Comparison of ENCODE assay signal across 8 mouse cellular contexts in genomic region chr3:53029046-53029445, GRCm38 (mm10). TPM values are rescaled to one million over a fixed set of nuclear protein-coding genes. Genes with fewer than 3 reads are reported as not detected.
DNase-seq lines count a peak whose midpoint lies in the region; ATAC-seq and TF ChIP-seq lines count a peak whose summit lies in the region.

No protein-coding gene starts in this region.

- no peak overlapping the region for H3K9ac ChIP-seq in ES-Bruce4 (ENCODE audit: low read depth, poor library complexity, severe bottlenecking)
- no peak overlapping the region for H3K9ac ChIP-seq in forebrain, embryonic 16.5 days (replicated peaks; ENCODE audit: low read depth, low read length)
- no peak overlapping the region for H3K9ac ChIP-seq in kidney, postnatal 0 days (ENCODE audit: low read depth, low read length)

- no peaks in the 10 kb centered on the region for H3K36me3 ChIP-seq in ES-Bruce4 (ENCODE audit: control insufficient read depth, insufficient read depth, low read length, poor library complexity, severe bottlenecking)
- no peaks in the 10 kb centered on the region for H3K36me3 ChIP-seq in forebrain, embryonic 16.5 days (ENCODE audit: control insufficient read depth, insufficient read depth)
- H3K36me3 ChIP-seq in kidney, postnatal 0 days (ENCODE audit: insufficient read depth, low read length), result no peaks in the 10 kb centered on the region

- H3K4me1 ChIP-seq in ES-Bruce4 (ENCODE audit: control insufficient read depth, insufficient read depth, low read length), result no peaks in the 10 kb centered on the region
- no peaks in the 10 kb centered on the region for H3K4me1 ChIP-seq in forebrain, embryonic 16.5 days (replicated peaks; ENCODE audit: control insufficient read depth, insufficient read depth, low read length)
- no peaks in the 10 kb centered on the region for H3K4me1 ChIP-seq in kidney, postnatal 0 days (replicated peaks; ENCODE audit: insufficient read depth, low read length)

- TF ChIP-seq CTCF in ES-Bruce4 (IDR thresholded peaks at IDR 0.05; ENCODE audit: low read depth, low read length), result peak; percentile 34
- TF ChIP-seq CTCF in kidney, postnatal 0 days (IDR thresholded peaks at IDR 0.05; ENCODE audit: low read depth), result peak; percentile 88

- H3K9me3 ChIP-seq in ES-Bruce4 (replicated peaks; ENCODE audit: control insufficient read depth, insufficient read depth, low read length, poor library complexity, severe bottlenecking), result no peaks in the 10 kb centered on the region
- no peaks in the 10 kb centered on the region for H3K9me3 ChIP-seq in forebrain, embryonic 16.5 days (ENCODE audit: control insufficient read depth, low read length)
- no peaks in the 10 kb centered on the region for H3K9me3 ChIP-seq in kidney, postnatal 0 days (replicated peaks; ENCODE audit: low read length)

- H3K4me2 ChIP-seq in forebrain, embryonic 16.5 days (ENCODE audit: low read length), result no peak overlapping the region
- no peak overlapping the region for H3K4me2 ChIP-seq in kidney, postnatal 0 days (ENCODE audit: low read length)

- no peaks in the 10 kb centered on the region for H3K27me3 ChIP-seq in ES-Bruce4 (ENCODE audit: control insufficient read depth, insufficient read depth, low read length, poor library complexity, severe bottlenecking)
- no peaks in the 10 kb centered on the region for H3K27me3 ChIP-seq in forebrain, embryonic 16.5 days (replicated peaks; ENCODE audit: control insufficient read depth, insufficient read depth, low read length)
- H3K27me3 ChIP-seq in kidney, postnatal 0 days (ENCODE audit: insufficient read depth, low read length), result no peaks in the 10 kb centered on the region

- TF ChIP-seq EP300 in ES-Bruce4 (IDR thresholded peaks at IDR 0.05; ENCODE audit: insufficient read depth, low read depth, low read length), result no peak

- H3K27ac ChIP-seq in ES-Bruce4 (ENCODE audit: insufficient read depth, low read length), result no peak overlapping the region
- H3K27ac ChIP-seq in forebrain, embryonic 16.5 days (ENCODE audit: low read length), result no peak overlapping the region
- no peak overlapping the region for H3K27ac ChIP-seq in kidney, postnatal 0 days

- no peak for TF ChIP-seq POLR2A in ES-Bruce4 (IDR thresholded peaks at IDR 0.05; ENCODE audit: insufficient read depth, low read length)

- no peak overlapping the region for H3K4me3 ChIP-seq in ES-Bruce4 (ENCODE audit: low read depth, low read length)
- H3K4me3 ChIP-seq in forebrain, embryonic 16.5 days (replicated peaks; ENCODE audit: low read length), result no peak overlapping the region
- no peak overlapping the region for H3K4me3 ChIP-seq in kidney, postnatal 0 days (replicated peaks; ENCODE audit: low read depth, low read length)

- peak; percentile 64; the same call in 1 of the 2 replicates for ATAC-seq in forebrain, embryonic 16.5 days
- ATAC-seq in kidney, postnatal 0 days (replicated peaks; ENCODE audit: low FRiP score, low read depth), result no peak

- DNase-seq in 416B (ENCODE audit: low read depth), result peak; percentile 80
- peak; percentile 50 for DNase-seq in c-Kit-positive CD71-positive TER-119-negative erythroid progenitor cells, embryonic 14.5 days (ENCODE audit: low read depth)
- peak; percentile 90 for DNase-seq in kidney, postnatal 0 days (ENCODE audit: low spot score)
- peak; percentile 62 to 66 for DNase-seq in lung, adult 18-20 months
- DNase-seq in right cerebral cortex, adult 2 months (ENCODE audit: low spot score in 2 of 2), result peak; percentile 82 to 83
- DNase-seq in urinary bladder, postnatal 4 days (ENCODE audit: low spot score in 2 of 2), result peak; percentile 53 to 79

- 23% methylated on average over 7 of the region's 7 CpGs for WGBS in forebrain, embryonic 16.5 days
- 21% methylated on average over 7 of the region's 7 CpGs for WGBS in kidney, postnatal 0 days

RNA-seq across cellular contexts. Expression of gene Cog6, which starts 12.0 kb away (rescaled TPM):
- 28.9 and 34.3 TPM in 2 replicates for polyA plus RNA-seq in ES-Bruce4 (2011; ENCODE audit: insufficient read depth, insufficient read length, low read depth, missing spikeins)
- 68.5 and 77.9 TPM in 2 replicates for polyA plus RNA-seq in forebrain, embryonic 16.5 days (2015; fragmentation: Nextera tagmentation; extraction: Ambion mirVana)
- polyA plus RNA-seq in kidney, postnatal 0 days (2015; fragmentation: Nextera tagmentation; extraction: Ambion mirVana), result 42.1 and 44.4 TPM in 2 replicates

RNA-seq across cellular contexts. Expression of gene Lhfp, which starts 12.3 kb away (rescaled TPM):
- 11.9 and 12.1 TPM in 2 replicates for polyA plus RNA-seq in ES-Bruce4 (2011; ENCODE audit: insufficient read depth, insufficient read length, low read depth, missing spikeins)
- 43.7 and 49.3 TPM in 2 replicates for polyA plus RNA-seq in forebrain, embryonic 16.5 days (2015; fragmentation: Nextera tagmentation; extraction: Ambion mirVana)
- 161 and 166 TPM in 2 replicates for polyA plus RNA-seq in kidney, postnatal 0 days (2015; fragmentation: Nextera tagmentation; extraction: Ambion mirVana)
